Mouse (Mus musculus): Measurements from ENCODE around the gene Anapc2.

- TF ChIP-seq TBP (conservative IDR thresholded peaks at IDR 0.05; ENCODE audit: low read depth, low read length) (no peak), TCF12 (IDR thresholded peaks at IDR 0.05; ENCODE audit: low read depth, low read length) (no peak), POLR2A (IDR thresholded peaks at IDR 0.05; ENCODE audit: low read depth, low read length) (no peak), BHLHE40 (IDR thresholded peaks at IDR 0.05; ENCODE audit: low read depth, low read length) (no peak)
Observed at GRCm38 (mm10) chr2:25227406-25227805, 44.9 kb upstream of the Anapc2 start.

Data from CH12.LX (cell line).